Mouse (Mus musculus) CD8-positive naive resting alpha-beta T cell, adult 2 months (primary cell): ENCODE data around the gene Spdye4a.
A peak's percentile ranks its signal among the peaks of the same experiment; 100 is the strongest.
"Not testable (repeated sequence)": the region's sequence is repeated elsewhere in the genome, so short reads cannot be mapped to it uniquely, and the experiment has no call there.

Experiments used
- DNase-seq, 2 experiments: peaks; one replicate each; pipeline ENCODE4 v3.0.0; 2022; ENCODE audit warnings: low read depth in 2 of 2, low spot score in 2 of 2

Gene Spdye4a

DNA sequence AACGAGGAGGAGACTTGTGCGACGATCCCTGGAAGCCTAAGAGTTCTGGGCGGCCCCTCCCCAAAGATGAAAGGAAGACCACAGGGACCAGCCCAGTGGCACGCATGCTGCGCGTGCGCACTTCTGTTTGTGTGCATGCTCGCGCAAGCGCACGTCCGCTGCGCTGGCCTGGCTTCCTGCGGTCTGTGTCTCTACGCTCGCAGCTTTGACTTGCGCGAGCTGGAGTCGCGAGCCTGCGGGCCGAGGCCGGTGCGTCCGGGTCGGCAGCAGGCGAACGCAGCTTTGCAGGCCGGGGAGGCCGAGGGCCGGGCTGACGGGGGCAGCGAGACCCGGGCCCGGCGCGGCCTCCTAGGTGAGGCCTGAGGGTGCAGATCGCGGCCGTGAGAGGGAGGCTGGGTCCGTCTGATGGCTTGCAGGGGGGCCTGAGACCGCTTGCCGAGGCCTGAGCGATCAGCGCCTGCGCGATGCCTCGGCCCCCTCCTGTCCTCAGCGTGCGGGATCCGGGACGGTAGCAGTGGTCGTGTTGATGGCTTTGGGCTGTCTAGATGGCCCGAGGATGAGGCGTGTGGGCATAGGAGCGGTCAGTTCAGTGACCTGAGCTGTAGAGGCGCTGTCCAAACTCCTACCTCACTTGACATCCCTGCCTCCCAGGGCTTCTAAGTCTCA is 8.5 kb upstream of the Spdye4a start, which contains the start of gene Zfp12:
Zfp12 (plus strand) TSS at position 136 of the 666 bp plus-strand sequence.
- DNase-seq, result peak; percentile 78 to 79

DNA sequence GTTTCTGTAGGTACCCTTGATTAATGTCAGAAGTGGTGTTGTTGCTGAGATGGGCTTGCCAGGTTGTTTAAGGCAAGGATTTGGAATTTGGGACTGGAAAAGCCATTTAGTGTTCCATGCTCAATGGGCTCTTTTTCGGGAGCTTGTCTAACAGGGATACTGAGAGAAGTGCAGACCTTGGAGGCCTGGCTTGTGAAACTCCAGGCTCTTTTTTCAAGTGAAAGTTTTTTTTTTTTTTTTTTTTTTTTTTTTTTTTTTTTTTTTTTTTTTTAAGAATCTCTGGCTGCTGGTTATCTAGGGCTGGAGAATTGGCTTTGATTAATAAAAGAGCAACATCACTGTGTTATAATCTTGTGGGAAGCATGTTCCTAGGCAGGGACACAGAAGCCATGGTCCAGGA is 4.4 kb downstream of the Spdye4a start:
- DNase-seq, result no peak

DNA sequence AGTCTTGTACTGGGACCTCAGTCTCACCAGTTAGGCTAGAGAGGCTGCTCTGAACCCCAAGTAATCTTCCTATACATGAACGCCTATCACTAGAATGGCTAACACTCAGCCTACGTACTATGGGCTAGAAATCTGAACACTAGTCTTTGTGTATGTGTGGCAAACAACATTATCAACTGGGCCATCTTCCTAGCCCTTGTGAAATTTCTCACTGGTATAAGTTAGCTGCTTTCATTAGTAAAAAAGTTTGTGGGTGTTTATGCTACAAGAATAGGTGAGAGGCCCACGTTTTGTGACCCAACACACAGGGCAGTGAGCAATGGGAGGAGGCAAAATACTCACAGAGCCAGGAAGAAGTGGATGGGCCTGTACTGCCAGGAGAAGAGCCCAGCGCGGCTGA is 5.7 kb downstream of the Spdye4a start:
- DNase-seq, result no peak

DNA sequence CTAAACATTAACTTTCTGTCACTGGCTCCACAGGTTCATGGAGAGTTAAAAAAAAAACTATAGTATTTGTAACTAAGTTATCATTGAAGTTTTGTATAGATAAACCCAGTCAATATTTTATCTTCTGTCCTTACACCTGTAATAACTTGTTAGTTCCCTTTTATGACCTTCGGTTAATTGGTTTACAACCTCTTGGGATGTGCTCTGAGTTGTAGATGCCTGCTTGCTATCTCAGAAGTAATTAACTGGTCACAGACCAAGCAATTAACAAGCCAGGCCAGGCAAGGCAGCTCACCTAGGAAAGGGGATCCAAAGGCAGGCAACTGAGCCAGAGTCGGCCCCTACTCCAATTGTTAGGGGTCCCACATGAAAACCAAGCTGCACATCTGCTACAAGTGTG is 12.9 kb downstream of the Spdye4a start:
- DNase-seq, result no peak

DNA sequence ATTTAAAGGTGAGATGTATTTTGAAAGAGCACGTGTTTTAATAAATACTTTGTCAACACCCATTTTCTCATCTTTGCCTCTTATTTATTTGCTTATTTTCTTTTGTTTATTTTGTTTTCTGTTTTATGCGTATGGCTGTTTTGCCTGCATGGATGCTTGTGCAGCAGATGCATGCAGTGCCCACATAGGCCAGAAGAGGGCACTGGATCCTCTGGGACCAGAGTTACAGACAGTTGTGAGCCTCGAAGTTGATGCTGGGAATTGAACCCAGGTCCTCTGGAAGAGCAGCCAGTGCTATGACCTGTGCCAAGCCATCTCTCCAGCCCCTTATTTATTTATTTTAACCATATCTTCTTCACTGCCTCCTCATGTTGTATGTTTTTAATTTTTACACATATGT is 21.7 kb downstream of the Spdye4a start:
- DNase-seq, result no peak

DNA sequence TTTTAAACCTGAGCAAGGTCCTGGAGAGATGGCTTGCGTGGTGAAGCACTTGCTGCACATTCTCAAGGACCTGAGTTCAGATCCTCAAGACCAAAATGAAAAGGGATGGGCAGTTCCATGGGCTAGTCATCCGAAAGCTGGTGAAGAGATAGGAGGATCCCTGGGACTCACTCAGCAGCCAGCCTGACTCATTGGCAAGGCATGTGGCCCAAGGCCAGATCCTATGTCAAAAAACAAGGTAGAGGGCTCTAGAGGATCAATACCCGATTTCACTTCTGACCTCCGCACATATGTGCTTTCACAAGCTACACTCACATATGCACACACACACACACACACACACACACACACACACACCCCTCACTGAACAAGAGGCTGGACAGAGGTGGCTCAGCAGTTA is 30.2 kb downstream of the Spdye4a start:
- no peak for DNase-seq

DNA sequence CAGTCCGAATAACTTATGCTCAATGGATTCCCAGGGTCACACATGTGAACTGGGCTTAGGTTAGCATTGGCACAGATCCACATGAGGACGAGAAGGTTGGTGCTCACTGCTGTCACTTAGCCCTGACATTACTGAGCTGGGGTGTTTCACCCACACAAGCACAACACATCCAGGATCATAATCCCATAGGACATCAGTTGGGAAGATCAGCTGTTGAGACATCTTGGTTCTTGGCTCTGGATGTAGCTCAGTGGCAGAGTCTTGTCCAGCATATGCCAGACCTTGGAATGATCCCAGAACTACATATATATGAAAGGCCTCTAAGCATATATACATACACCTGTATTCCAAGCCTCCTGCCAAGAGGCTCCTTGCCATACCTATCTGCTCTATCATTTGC is 31.5 kb downstream of the Spdye4a start:
- no peak for DNase-seq

DNA sequence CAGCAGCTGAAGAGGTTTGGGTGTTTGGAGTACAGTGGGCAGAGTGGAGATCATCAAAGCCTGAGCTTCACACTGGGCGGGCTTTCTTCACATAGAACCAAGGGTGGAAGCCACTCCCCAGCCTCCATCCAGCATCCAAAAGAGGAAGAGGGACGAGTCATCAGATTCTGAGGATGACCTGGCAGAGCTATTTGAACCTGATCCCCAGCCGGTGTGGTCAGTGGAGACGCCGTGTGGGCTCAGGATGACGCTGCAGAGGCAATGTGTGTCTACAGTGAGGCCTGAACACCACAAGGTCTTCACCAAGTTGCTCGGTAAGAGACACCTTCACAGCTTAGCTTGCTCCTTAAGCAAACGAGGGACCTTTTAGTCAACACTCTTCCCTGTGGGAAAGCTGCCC is 31.9 kb downstream of the Spdye4a start:
- not testable (repeated sequence) for DNase-seq

DNA sequence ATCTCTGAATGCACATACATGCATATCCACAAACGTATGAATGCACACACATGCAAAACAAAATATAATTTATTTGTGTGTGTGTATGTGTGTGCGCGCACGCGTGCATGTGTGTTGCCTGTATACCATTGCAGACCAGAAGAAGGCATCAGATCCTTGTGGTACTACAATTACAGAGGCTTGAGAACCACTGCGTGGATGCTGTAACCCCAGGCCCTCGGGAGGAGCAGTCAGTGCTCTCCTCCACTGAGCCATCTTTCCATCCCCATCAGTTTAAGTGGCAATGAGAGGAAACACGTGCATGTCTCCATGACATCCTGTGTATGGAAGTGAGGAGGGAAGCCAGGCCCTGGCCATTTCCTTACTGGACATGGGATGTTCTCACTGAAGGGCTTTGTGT is 33.9 kb downstream of the Spdye4a start:
- no peak for DNase-seq

DNA sequence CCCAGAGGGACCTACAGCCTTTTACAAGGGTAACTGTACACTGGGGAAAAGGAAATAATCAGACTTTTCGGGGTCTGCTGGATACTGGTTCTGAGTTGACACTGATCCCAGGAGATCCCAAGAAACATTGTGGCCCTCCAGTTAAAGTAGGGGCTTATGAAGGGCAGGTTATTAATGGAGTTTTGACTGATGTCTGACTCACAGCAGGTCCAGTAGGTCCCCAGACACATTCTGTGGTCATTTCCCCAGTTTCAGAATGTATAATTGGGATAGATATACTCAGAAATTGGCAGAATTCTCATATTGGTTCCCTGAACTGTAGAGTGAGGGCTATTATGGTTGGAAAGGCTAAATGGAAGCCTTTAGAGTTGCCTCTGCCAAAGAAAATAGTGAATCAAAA is 38.7 kb downstream of the Spdye4a start:
- not testable (repeated sequence) for DNase-seq

DNA sequence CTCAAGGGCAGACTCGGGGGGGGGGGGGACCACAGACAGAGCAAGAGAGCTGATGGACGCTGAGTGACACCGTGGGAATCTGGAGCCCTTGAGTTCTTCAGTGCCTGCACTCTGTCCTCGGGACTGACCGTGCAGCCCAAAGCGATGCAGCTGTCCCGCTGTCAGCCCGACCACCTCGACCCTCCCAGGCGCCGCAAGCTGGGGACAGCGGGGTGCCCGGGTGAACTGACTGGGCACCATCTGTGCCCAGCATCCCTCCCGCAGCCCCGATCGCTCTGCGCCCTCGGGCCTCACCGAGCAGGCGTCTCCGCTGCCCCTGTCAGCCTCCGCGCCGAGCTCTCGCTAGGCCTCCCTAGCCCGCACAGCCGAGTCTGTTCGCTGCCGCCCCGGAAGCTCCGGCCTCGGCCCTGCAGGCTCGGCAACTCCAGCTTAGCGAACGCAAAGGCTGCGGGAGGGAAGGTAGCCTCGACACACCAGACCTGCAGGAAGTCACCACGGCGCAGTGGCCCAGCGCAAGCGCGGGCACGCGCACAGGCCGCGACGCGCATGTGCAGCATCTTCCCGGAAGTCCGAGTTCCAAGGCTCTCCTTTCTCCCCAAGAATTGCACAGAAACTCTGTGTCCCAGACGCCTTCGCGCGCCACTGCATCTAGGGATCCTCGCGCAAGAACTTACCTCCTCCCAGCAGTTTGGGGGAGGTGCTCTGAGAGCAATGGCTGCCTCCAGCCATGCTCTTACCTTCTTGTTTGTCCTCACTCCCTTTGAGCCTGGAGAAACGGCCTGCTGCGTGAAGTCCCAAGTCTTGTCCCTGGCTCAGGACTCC is 46.2 kb downstream of the Spdye4a start, which contains the start of the genes Rbak and Spdye4b:
Rbak (minus strand) TSS at position 521 of the 822 bp plus-strand sequence.
Spdye4b (plus strand) TSS at position 763 of the 822 bp plus-strand sequence.
- peak; percentile 73 to 81 for DNase-seq

DNA sequence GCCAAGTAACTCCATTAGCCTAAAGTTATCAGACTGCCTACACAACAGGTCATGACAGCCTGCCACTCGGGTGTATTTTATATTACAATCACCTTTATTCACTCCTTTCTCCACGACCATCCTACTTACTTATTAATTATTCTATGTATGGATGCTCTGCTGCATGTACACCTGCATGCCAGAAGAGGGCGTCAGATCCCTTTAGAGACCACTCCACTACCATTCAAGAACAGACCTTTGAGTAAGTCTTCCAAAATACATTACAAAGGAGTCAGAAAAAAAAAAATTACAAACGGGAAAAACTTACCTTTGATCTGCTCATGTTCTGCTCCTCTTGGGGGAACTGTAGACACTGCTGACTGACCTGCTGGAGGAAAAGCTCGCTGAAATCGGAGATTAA is 47.5 kb downstream of the Spdye4a start:
- DNase-seq, result peak in 1 of 2 experiments; percentile 8

DNA sequence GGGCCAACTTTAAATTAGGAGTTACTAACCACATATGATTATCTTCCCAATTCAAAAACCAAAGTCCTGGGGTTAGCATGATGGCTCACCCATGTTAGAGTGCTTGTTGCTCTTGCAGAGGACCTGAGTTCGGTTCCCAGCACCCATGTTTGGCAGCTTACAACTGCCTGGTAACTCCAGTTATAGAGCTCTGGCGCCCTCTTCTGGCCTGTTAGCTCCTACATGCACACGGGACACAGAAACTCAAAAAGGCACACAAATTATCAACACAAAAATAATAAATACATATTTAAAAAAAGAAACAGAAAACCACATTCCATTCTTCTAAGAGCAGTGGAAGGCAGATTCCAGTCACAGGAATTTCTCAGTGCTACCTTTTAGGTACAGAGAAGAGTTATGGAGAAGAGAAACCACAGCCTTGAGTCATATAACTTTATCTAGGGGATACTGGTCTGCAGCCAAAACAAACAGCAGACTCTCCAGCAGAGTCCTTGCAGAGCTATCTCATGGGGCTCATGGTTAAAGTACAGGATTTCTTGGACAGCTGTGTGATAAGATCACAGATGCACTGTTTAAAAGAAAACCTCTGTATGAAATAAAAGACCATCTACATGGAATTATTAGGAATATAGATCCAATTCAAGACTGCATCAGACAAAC is 49.0 kb downstream of the Spdye4a start:
- no peak for DNase-seq

DNA sequence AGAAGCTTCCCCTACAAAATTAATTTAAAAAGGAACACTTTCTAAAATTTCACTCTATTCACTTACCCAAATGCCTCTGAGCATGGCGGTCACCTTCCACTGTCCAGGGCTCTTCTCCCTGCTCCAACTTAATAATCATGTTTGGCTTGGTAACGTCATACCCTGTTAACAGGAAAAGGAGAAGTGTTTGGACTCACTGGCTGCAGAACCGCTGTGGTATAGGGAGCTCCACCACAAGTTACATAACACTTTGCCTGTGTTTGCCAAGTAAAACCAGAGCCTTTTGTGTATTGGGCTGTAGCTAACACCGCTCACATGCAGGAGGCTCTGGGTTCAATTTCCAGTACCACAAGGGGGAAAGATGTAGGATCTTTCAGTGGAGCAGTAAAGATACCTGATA is 50.7 kb downstream of the Spdye4a start:
- DNase-seq, result no peak
